Mouse (Mus musculus) C2C12 (cell line): Measurements from ENCODE around the gene Dyrk1b. TPM values are rescaled to one million over a fixed set of nuclear protein-coding genes. Genes with fewer than 3 reads are reported as not detected.

Source experiments
- H3K27me3 ChIP-seq: one replicate; pipeline ENCODE4 v1.6.1; 2011; ENCODE audit not compliant: control insufficient read depth, insufficient read depth, insufficient read length
- H3K36me3 ChIP-seq: one replicate; pipeline ENCODE4 v1.6.1; 2011; ENCODE audit not compliant: control insufficient read depth, insufficient read depth
- H3K4me3 ChIP-seq: one replicate; pipeline ENCODE4 v1.5.1; 2011; ENCODE audit warnings: mild to moderate bottlenecking, control low read depth; ENCODE audit not compliant: poor library complexity, insufficient read depth, severe bottlenecking
- H3K79me2 ChIP-seq: one replicate; pipeline ENCODE4 v1.6.1; 2011; ENCODE audit not compliant: control insufficient read depth, insufficient read depth
- H3K79me3 ChIP-seq: one replicate; pipeline ENCODE4 v1.6.1; 2011; ENCODE audit warnings: low read depth, control low read depth
- H3ac ChIP-seq: one replicate; pipeline ENCODE3; 2011; ENCODE audit warnings: low read depth; ENCODE audit not compliant: control insufficient read depth, insufficient read length
- CEBPB ChIP-seq: IDR thresholded peaks from one replicate; pipeline ENCODE4 v1.6.1; 2011; ENCODE audit warnings: low read depth, mild to moderate bottlenecking, control low read depth, moderate library complexity
- CTCF ChIP-seq: IDR thresholded peaks from one replicate; pipeline ENCODE4 v1.5.1; 2011; ENCODE audit not compliant: control insufficient read depth, insufficient read depth, insufficient read length
- FOSL1 ChIP-seq: IDR thresholded peaks from one replicate; pipeline ENCODE4 v1.8.0; 2011; ENCODE audit warnings: mild to moderate bottlenecking, low read length; ENCODE audit not compliant: poor library complexity, insufficient read depth, severe bottlenecking
- MAX ChIP-seq: IDR thresholded peaks from one replicate; pipeline ENCODE4 v1.6.1; 2011; ENCODE audit warnings: mild to moderate bottlenecking, control low read depth
- MYOD1 ChIP-seq: IDR thresholded peaks from one replicate; pipeline ENCODE4 v1.6.1; 2011; ENCODE audit warnings: low read depth; ENCODE audit not compliant: control insufficient read depth, insufficient read length
- MYOG ChIP-seq: IDR thresholded peaks from one replicate; pipeline ENCODE4 v1.6.1; 2011; ENCODE audit not compliant: control insufficient read depth, insufficient read length; ENCODE audit errors: extremely low read depth
- USF1 ChIP-seq: IDR thresholded peaks from one replicate; pipeline ENCODE4 v1.6.1; 2011; ENCODE audit warnings: low read depth, mild to moderate bottlenecking, control low read depth, moderate library complexity
- polyA plus RNA-seq: library from polyadenylated mRNA; unstranded; fragments of >200 nt; fragmentation: generic; extraction: Trizol; gene quantifications from one replicate; pipeline ENCODE4 v1.2.1, GENCODE M21; 2012; ENCODE audit warnings: missing spikeins

Dyrk1b gene
- polyA plus RNA-seq, 1 experiment: 5.3 TPM

DNA sequence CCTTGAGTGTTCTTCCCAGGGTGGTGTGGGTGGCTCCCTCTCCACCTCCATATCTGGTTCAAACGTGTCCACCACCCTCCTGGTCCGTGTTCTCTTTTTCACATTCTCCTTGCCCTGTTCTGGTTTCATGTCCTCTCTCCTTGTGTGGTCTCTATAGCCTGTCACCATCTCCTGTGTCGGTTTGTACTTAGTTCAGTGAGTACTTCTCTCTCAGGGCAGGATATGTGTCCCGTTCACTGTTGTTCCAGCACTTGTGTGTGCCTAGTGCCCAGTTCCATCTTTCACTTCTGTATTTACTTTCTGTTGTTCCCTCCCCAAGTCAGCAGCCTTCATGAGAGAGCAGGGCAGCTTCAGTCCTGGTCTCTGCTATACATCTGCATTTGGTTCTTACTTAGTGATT, 3.9 kb upstream of the Dyrk1b start:
- peaks cover 52% of the 10 kb centered on the region for H3K79me3 ChIP-seq
- no peak overlapping the region for H3K4me3 ChIP-seq
- peaks cover 35% of the 10 kb centered on the region for H3K36me3 ChIP-seq
- TF ChIP-seq MYOD1: no peak
- no peak for TF ChIP-seq USF1
- TF ChIP-seq CTCF: no peak
- TF ChIP-seq MAX: no peak
- no peak for TF ChIP-seq CEBPB
- TF ChIP-seq FOSL1: no peak
- no peak for TF ChIP-seq MYOG
- peaks cover 73% of the 10 kb centered on the region for H3K79me2 ChIP-seq
- H3ac ChIP-seq: no peak overlapping the region
- no peaks in the 10 kb centered on the region for H3K27me3 ChIP-seq

DNA sequence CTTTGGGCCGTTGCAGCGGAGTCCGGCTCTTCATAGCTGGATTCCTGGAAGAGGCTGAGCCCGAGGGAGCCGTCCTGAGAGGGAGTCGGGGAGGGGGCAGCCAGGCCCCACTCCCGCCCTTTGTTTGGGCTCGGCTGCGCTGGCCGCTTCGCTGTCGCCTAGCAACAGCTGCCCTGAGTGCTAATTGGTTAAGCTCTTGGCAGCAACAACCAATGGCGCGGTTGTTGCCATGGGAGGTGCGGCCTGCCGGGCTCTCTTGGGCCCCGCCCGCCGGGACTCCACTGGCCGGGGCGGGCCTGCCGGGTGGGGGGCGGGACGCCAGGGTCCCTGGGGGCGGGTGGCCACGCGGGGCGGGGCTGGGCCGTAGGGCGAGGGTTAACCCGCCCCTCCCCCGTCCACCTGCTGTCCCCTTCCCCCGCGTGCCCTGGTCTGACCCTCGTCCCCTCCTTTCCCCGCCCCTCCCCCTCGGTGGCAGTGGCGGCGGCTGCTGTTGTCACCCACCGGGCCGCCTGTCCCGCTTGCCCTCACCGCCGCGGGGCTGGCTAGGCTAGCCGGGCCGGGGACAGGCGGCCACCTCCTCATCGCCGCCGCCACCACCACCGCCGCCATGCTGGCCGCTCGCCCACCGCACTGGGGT, 590 bp downstream of the Dyrk1b start:
- H3ac ChIP-seq: peak overlapping the region; percentile 70
- TF ChIP-seq USF1 (no peak), CTCF (no peak), FOSL1 (no peak), CEBPB (no peak), MYOG (no peak), MAX (no peak), MYOD1 (no peak)
- H3K79me3 ChIP-seq: peaks cover 12% of the 10 kb centered on the region
- H3K27me3 ChIP-seq: no peaks in the 10 kb centered on the region
- peaks cover 33% of the 10 kb centered on the region for H3K79me2 ChIP-seq
- peaks cover 60% of the 10 kb centered on the region for H3K36me3 ChIP-seq
- peak overlapping the region; percentile 50 for H3K4me3 ChIP-seq

DNA sequence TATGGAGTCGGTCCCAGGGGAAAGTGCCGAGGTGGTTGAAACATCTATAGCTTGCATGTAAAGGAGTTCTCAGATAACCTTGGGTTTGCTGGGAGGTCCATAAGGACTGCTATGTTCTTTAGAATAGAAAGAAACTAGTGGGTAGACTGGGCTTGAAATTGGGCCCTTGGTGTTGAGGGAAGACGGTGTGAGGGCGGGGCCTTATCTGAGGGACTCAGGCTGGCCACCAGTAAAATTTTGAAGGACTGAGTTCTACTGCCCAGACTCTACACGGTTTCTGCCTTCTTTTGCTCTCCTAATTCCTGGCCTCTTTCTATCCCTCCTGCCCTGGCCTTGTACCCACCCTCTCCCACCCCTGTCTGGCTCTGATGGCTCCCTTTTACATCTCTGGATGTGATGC, 1.6 kb downstream of the Dyrk1b start:
- no peaks in the 10 kb centered on the region for H3K27me3 ChIP-seq
- peaks cover 22% of the 10 kb centered on the region for H3K79me2 ChIP-seq
- TF ChIP-seq FOSL1 (no peak), USF1 (no peak), MYOD1 (no peak), CEBPB (no peak), MAX (no peak), CTCF (no peak), MYOG (no peak)
- peaks cover 6% of the 10 kb centered on the region for H3K79me3 ChIP-seq
- H3K36me3 ChIP-seq: peaks cover 54% of the 10 kb centered on the region
- H3ac ChIP-seq: no peak overlapping the region
- H3K4me3 ChIP-seq: no peak overlapping the region

DNA sequence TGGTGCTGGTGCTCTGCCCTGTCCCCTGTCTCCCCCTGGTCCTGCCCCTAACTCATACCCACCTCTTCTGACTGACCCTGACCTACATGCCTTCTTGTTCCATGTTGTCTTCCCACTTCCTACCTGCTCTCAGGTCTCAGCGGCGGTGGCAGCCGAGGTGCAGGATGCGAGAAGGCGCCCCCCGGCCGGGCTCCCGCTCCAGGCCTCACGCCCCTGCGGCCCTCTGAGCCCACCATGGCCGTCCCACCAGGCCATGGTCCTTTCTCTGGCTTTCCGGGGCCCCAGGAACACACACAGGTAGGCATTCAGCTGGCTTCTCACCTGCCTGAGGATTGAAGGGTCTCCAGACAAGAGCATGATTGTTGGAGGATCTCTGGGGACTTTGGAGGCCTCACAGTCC, 2.1 kb downstream of the Dyrk1b start:
- peaks cover 6% of the 10 kb centered on the region for H3K79me3 ChIP-seq
- H3ac ChIP-seq: no peak overlapping the region
- H3K79me2 ChIP-seq: peaks cover 17% of the 10 kb centered on the region
- no peak for TF ChIP-seq MYOG
- TF ChIP-seq MAX: no peak
- TF ChIP-seq USF1: no peak
- TF ChIP-seq CEBPB: no peak
- TF ChIP-seq MYOD1: no peak
- no peak for TF ChIP-seq FOSL1
- no peak for TF ChIP-seq CTCF
- H3K27me3 ChIP-seq: no peaks in the 10 kb centered on the region
- H3K4me3 ChIP-seq: no peak overlapping the region
- peaks cover 52% of the 10 kb centered on the region for H3K36me3 ChIP-seq

DNA sequence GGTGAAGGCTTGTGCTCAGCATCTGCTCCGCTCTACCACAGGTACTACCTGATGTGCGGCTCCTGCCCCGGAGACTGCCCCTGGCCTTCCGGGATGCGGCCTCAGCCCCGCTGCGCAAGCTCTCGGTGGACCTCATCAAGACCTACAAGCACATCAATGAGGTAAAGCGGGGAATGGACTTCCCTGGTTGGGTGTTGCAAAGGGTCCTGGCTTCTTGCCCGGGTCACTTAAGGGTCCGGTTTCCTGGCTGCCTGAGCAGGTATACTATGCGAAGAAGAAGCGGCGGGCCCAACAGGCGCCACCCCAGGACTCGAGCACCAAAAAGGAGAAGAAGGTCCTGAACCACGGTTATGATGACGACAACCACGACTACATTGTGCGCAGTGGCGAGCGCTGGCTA, 3.1 kb downstream of the Dyrk1b start:
- H3ac ChIP-seq: no peak overlapping the region
- no peaks in the 10 kb centered on the region for H3K27me3 ChIP-seq

More for the DNA sequence above, 3.1 kb downstream of the Dyrk1b start:
- Histone ChIP-seq H3K4me3 (no peak overlapping the region), H3K36me3 (peaks cover 45% of the 10 kb centered on the region), H3K79me2 (peaks cover 14% of the 10 kb centered on the region), H3K79me3 (peaks cover 6% of the 10 kb centered on the region)
- TF ChIP-seq MYOD1 (no peak), MAX (no peak), FOSL1 (no peak), CEBPB (no peak), CTCF (no peak), MYOG (no peak), USF1 (no peak)
